Mouse (Mus musculus) cortical plate, adult 2 months (tissue): ENCODE measurements around the gene Hc. TPM values are rescaled to one million over a fixed set of nuclear protein-coding genes. Genes with fewer than 3 reads are reported as not detected.
A peak's percentile ranks its signal among the peaks of the same experiment; 100 is the strongest.

Source experiments
- H3K27ac ChIP-seq: fragments of 200-500 bp; 2 replicates; pipeline ENCODE4 v1.5.1; 2012; ENCODE audit warnings: low read length, control low read depth, inconsistent platforms; ENCODE audit not compliant: insufficient read depth
- H3K4me1 ChIP-seq: fragments of 200-500 bp; 2 replicates; pipeline ENCODE4 v1.6.1; 2011; ENCODE audit warnings: low read length; ENCODE audit not compliant: control insufficient read depth, insufficient read depth
- H3K4me3 ChIP-seq: fragments of 200-500 bp; 2 replicates; pipeline ENCODE4 v1.5.1; 2011; ENCODE audit warnings: mild to moderate bottlenecking, low read length, control low read depth; ENCODE audit not compliant: insufficient read depth
- CTCF ChIP-seq: fragments of 200-500 bp; IDR thresholded peaks from 2 replicates; pipeline ENCODE4 v1.5.1; 2011; ENCODE audit warnings: mild to moderate bottlenecking, control low read depth, low read length; ENCODE audit not compliant: insufficient read depth; ENCODE audit errors: extremely low read depth
- POLR2A ChIP-seq: fragments of 200-500 bp; IDR thresholded peaks from 2 replicates; pipeline ENCODE4 v1.6.1; 2011; ENCODE audit warnings: mild to moderate bottlenecking, low read length, control low read depth; ENCODE audit not compliant: insufficient read depth; ENCODE audit errors: extremely low read depth
- polyA plus RNA-seq: library from polyadenylated mRNA; depleted of rRNA; stranded (reverse); fragments of >200 nt; gene quantifications from 2 replicates; pipeline ENCODE4 v1.2.3, GENCODE M21; 2012

The Hc gene
- polyA plus RNA-seq, 1 experiment, result 0.35 TPM

GRCm38 (mm10) chr2:35101443-35101842 lies 40.2 kb upstream of the Hc start, which contains the start of gene AI182371:
Gene AI182371 (minus strand): TSS chr2:35101543.
- TF ChIP-seq POLR2A (no peak), CTCF (no peak)
- Histone ChIP-seq H3K4me3 (no peak within 1 kb of the TSS), H3K4me1 (no peaks in the 10 kb centered on the region), H3K27ac (no peak within 1 kb of the TSS)

GRCm38 (mm10) chr2:35100529-35100928 lies 39.3 kb upstream of the Hc start:
- H3K27ac ChIP-seq, result no peak overlapping the region
- TF ChIP-seq POLR2A, result no peak
- no peak for TF ChIP-seq CTCF
- no peak overlapping the region for H3K4me3 ChIP-seq

GRCm38 (mm10) chr2:35087418-35087817 lies 26.2 kb upstream of the Hc start:
- Histone ChIP-seq H3K4me3 (no peak overlapping the region), H3K27ac (peak overlapping the region; percentile 40; the same call in 1 of the 2 replicates), H3K4me1 (no peaks in the 10 kb centered on the region)
- no peak for TF ChIP-seq POLR2A
- TF ChIP-seq CTCF, result no peak

More at GRCm38 (mm10) chr2:35100529-35100928, 39.3 kb upstream of the Hc start:
- no peaks in the 10 kb centered on the region for H3K4me1 ChIP-seq

- Histone ChIP-seq H3K27ac (no peak overlapping the region), H3K4me3 (no peak overlapping the region), H3K4me1 (no peaks in the 10 kb centered on the region)
- TF ChIP-seq CTCF (no peak), POLR2A (no peak)
Measured at GRCm38 (mm10) chr2:35079166-35079565, 17.9 kb upstream of the Hc start.

- TF ChIP-seq POLR2A, result no peak
- no peak for TF ChIP-seq CTCF
- Histone ChIP-seq H3K4me3 (no peak overlapping the region), H3K27ac (no peak overlapping the region), H3K4me1 (no peaks in the 10 kb centered on the region)
Measured at GRCm38 (mm10) chr2:35074328-35074727, 13.1 kb upstream of the Hc start.

- TF ChIP-seq CTCF, result no peak
- Histone ChIP-seq H3K4me3 (no peak overlapping the region), H3K4me1 (no peaks in the 10 kb centered on the region), H3K27ac (no peak overlapping the region)
Measured at GRCm38 (mm10) chr2:35072547-35072946, 11.3 kb upstream of the Hc start.

GRCm38 (mm10) chr2:35070275-35070674 lies 9.0 kb upstream of the Hc start:
- no peak overlapping the region for H3K27ac ChIP-seq
- TF ChIP-seq CTCF, result no peak
- no peak for TF ChIP-seq POLR2A
- no peak overlapping the region for H3K4me3 ChIP-seq
- no peaks in the 10 kb centered on the region for H3K4me1 ChIP-seq

GRCm38 (mm10) chr2:35069124-35069523 lies 7.9 kb upstream of the Hc start:
- no peak overlapping the region for H3K27ac ChIP-seq
- TF ChIP-seq CTCF (no peak), POLR2A (no peak)
- H3K4me3 ChIP-seq, result no peak overlapping the region
- H3K4me1 ChIP-seq, result no peaks in the 10 kb centered on the region

- Histone ChIP-seq H3K27ac (no peak overlapping the region), H3K4me1 (no peaks in the 10 kb centered on the region), H3K4me3 (no peak overlapping the region)
- TF ChIP-seq CTCF (no peak), POLR2A (no peak)
Measured at GRCm38 (mm10) chr2:35067117-35067516, 5.9 kb upstream of the Hc start.

GRCm38 (mm10) chr2:35066525-35067082 lies 5.4 kb upstream of the Hc start:
- Histone ChIP-seq H3K4me1 (no peaks in the 10 kb centered on the region), H3K4me3 (no peak overlapping the region), H3K27ac (no peak overlapping the region)
- no peak for TF ChIP-seq POLR2A
- TF ChIP-seq CTCF, result no peak

GRCm38 (mm10) chr2:35063333-35064030 lies 2.2 kb upstream of the Hc start:
- H3K27ac ChIP-seq, result no peak overlapping the region
- no peak overlapping the region for H3K4me3 ChIP-seq
- H3K4me1 ChIP-seq, result no peaks in the 10 kb centered on the region
- TF ChIP-seq POLR2A (no peak), CTCF (no peak)
